Mouse (Mus musculus) CH12.LX (cell line): ENCODE data around the gene Scnn1a. TPM values are rescaled to one million over a fixed set of nuclear protein-coding genes. Genes with fewer than 3 reads are reported as not detected.

Experiments
- DNase-seq: peaks from one replicate; pipeline ENCODE4 v3.0.0-alpha.2; 2013; ENCODE audit errors: extremely low read depth
- H3K27ac ChIP-seq: 2 replicates; pipeline ENCODE4 v1.5.1; 2012; ENCODE audit warnings: low read depth, mild to moderate bottlenecking, control low read depth, moderate library complexity; ENCODE audit not compliant: insufficient read depth
- H3K27me3 ChIP-seq: replicated peaks from 2 replicates; pipeline ENCODE3; 2012; ENCODE audit warnings: inconsistent platforms
- H3K36me3 ChIP-seq, 2 experiments: replicated peaks in 1 of 2; 2 replicates each; pipeline versions ENCODE3 to v1.6.1; 2012; ENCODE audit warnings: inconsistent platforms in 1 of 2, low read length in 1 of 2, mild to moderate bottlenecking in 1 of 2, mixed read lengths in 1 of 2, moderate library complexity in 1 of 2; ENCODE audit not compliant: control insufficient read depth in 1 of 2, insufficient read depth in 1 of 2
- H3K4me1 ChIP-seq, 2 experiments: 2 replicates each; pipeline ENCODE4 v1.6.1; 2012; ENCODE audit warnings: inconsistent platforms in 1 of 2, moderate library complexity in 1 of 2; ENCODE audit not compliant: insufficient read depth in 2 of 2, control insufficient read depth in 1 of 2
- H3K4me2 ChIP-seq: 2 replicates; pipeline ENCODE4 v1.6.1; 2012; ENCODE audit warnings: low read depth, mild to moderate bottlenecking, control low read depth; ENCODE audit not compliant: poor library complexity, insufficient read depth, severe bottlenecking
- H3K4me3 ChIP-seq, 3 experiments: fragments of 150-350 bp in 1 of 3; sonication (generic) in 1 of 3; replicated peaks in 1 of 3; 2 replicates each; pipeline versions ENCODE3 to v1.5.1; 2011 to 2012; ENCODE audit warnings: low read depth in 2 of 3, low read length in 2 of 3, mild to moderate bottlenecking in 2 of 3, moderate library complexity in 2 of 3, control low read depth in 1 of 3, improper control_type of control experiment in 1 of 3, inconsistent platforms in 1 of 3, mixed read lengths in 1 of 3; ENCODE audit not compliant: poor library complexity in 1 of 3
- H3K79me2 ChIP-seq: replicated peaks from 2 replicates; pipeline ENCODE4 v1.6.1; 2012; ENCODE audit warnings: mild to moderate bottlenecking, moderate library complexity; ENCODE audit not compliant: control insufficient read depth, poor library complexity, insufficient read depth, severe bottlenecking; ENCODE audit errors: extremely low read depth
- H3K9ac ChIP-seq: 2 replicates; pipeline ENCODE4 v1.6.1; 2012; ENCODE audit warnings: low read depth, mild to moderate bottlenecking, control low read depth, moderate library complexity; ENCODE audit not compliant: insufficient read depth
- H3K9me3 ChIP-seq: replicated peaks from 2 replicates; pipeline ENCODE3; 2012; ENCODE audit warnings: low read length, inconsistent platforms, mixed read lengths
- CHD1 ChIP-seq: IDR thresholded peaks from 2 replicates; pipeline ENCODE4 v1.6.1; 2012; ENCODE audit warnings: low read depth, low read length, improper control_type of control experiment, inconsistent platforms
- E2F4 ChIP-seq: IDR thresholded peaks from 2 replicates; pipeline ENCODE4 v1.6.1; 2011; ENCODE audit warnings: low read depth, low read length, improper control_type of control experiment; ENCODE audit not compliant: insufficient replicate concordance
- ELF1 ChIP-seq: IDR thresholded peaks from 2 replicates; pipeline ENCODE4 v1.6.1; 2014; ENCODE audit warnings: low read depth, mild to moderate bottlenecking, inconsistent platforms, low read length, improper control_type of control experiment
- ETS1 ChIP-seq: conservative IDR thresholded peaks from 2 replicates; pipeline ENCODE4 v1.6.1; 2012; ENCODE audit warnings: low read depth, mild to moderate bottlenecking, inconsistent platforms, low read length, improper control_type of control experiment, moderate library complexity
- GABPA ChIP-seq: IDR thresholded peaks from 2 replicates; pipeline ENCODE4 v1.6.1; 2012; ENCODE audit warnings: low read depth, low read length, improper control_type of control experiment, inconsistent platforms; ENCODE audit not compliant: insufficient replicate concordance
- HCFC1 ChIP-seq: IDR thresholded peaks from 2 replicates; pipeline ENCODE4 v1.6.1; 2012; ENCODE audit warnings: low read depth, mild to moderate bottlenecking, inconsistent platforms, low read length, improper control_type of control experiment
- IRF4 ChIP-seq: IDR thresholded peaks from 2 replicates; pipeline ENCODE4 v1.6.1; 2014; ENCODE audit warnings: low read depth, mild to moderate bottlenecking, inconsistent platforms, low read length, improper control_type of control experiment
- JUN ChIP-seq: IDR thresholded peaks from 2 replicates; pipeline ENCODE4 v1.6.1; 2011; ENCODE audit warnings: low read depth, mild to moderate bottlenecking, low read length, improper control_type of control experiment, moderate library complexity; ENCODE audit not compliant: insufficient read depth
- MAX ChIP-seq: IDR thresholded peaks from 2 replicates; pipeline ENCODE4 v1.6.1; 2011; ENCODE audit warnings: low read length, improper control_type of control experiment
- MAZ ChIP-seq: IDR thresholded peaks from 2 replicates; pipeline ENCODE4 v1.6.1; 2012; ENCODE audit warnings: low read depth, mild to moderate bottlenecking, inconsistent platforms, low read length, improper control_type of control experiment, moderate library complexity
- MEF2A ChIP-seq: IDR thresholded peaks from 2 replicates; pipeline ENCODE4 v1.6.1; 2014; ENCODE audit warnings: low read depth, mild to moderate bottlenecking, inconsistent platforms, low read length, improper control_type of control experiment, borderline replicate concordance
- MXI1 ChIP-seq: IDR thresholded peaks from 2 replicates; pipeline ENCODE4 v1.6.1; 2011; ENCODE audit warnings: mild to moderate bottlenecking, low read depth, low read length, improper control_type of control experiment
- MYC ChIP-seq: IDR thresholded peaks from 2 replicates; pipeline ENCODE4 v1.6.1; 2011; ENCODE audit warnings: low read depth, mild to moderate bottlenecking, improper control_type of control experiment, low read length
- NRF1 ChIP-seq: IDR thresholded peaks from 2 replicates; pipeline ENCODE4 v1.6.1; 2014; ENCODE audit warnings: low read depth, mild to moderate bottlenecking, inconsistent platforms, low read length, improper control_type of control experiment, moderate library complexity
- PAX5 ChIP-seq: IDR thresholded peaks from 2 replicates; pipeline ENCODE4 v1.6.1; 2012; ENCODE audit warnings: low read length, inconsistent platforms, mixed read lengths
- POLR2A ChIP-seq: IDR thresholded peaks from 2 replicates; pipeline ENCODE4 v1.6.1; 2011; ENCODE audit warnings: low read depth, mild to moderate bottlenecking, improper control_type of control experiment, low read length
- POLR2AphosphoS2 ChIP-seq: IDR thresholded peaks from 2 replicates; pipeline ENCODE4 v1.6.1; 2011; ENCODE audit warnings: low read depth, low read length, improper control_type of control experiment
- RCOR1 ChIP-seq: conservative IDR thresholded peaks from 2 replicates; pipeline ENCODE4 v1.6.1; 2012; ENCODE audit warnings: low read depth, mild to moderate bottlenecking, inconsistent platforms, low read length, improper control_type of control experiment
- USF2 ChIP-seq: conservative IDR thresholded peaks from 2 replicates; pipeline ENCODE4 v1.6.1; 2011; ENCODE audit warnings: low read depth, low read length, improper control_type of control experiment
- ZC3H11A ChIP-seq: IDR thresholded peaks from 2 replicates; pipeline ENCODE4 v1.6.1; 2012; ENCODE audit warnings: low read depth, mild to moderate bottlenecking, inconsistent platforms, low read length, improper control_type of control experiment
- ZKSCAN1 ChIP-seq: IDR thresholded peaks from 2 replicates; pipeline ENCODE4 v1.6.1; 2012; ENCODE audit warnings: low read depth, inconsistent platforms, low read length, improper control_type of control experiment, borderline replicate concordance
- ZNF384 ChIP-seq: IDR thresholded peaks from 2 replicates; pipeline ENCODE4 v1.6.1; 2012; ENCODE audit warnings: low read depth, low read length, improper control_type of control experiment, inconsistent platforms
- dilution Hi-C: fragments of 300-500 bp; cut with MboI; formaldehyde crosslinking; loops from 2 replicates; pipeline ENCODE4 v1.14.3; 2020; ENCODE audit warnings: low sequenced_read_pairs; ENCODE audit not compliant: extremely low pct_unique_long_range_greater_than_20kb, extremely low pct_ligation_motif_present
- in situ Hi-C: fragments of 300-500 bp; cut with MboI; formaldehyde crosslinking; loops from 3 replicates; pipeline ENCODE4 v1.14.3; 2019; ENCODE audit warnings: low sequenced_read_pairs, low pct_ligation_motif_present, low pct_unique_long_range_greater_than_20kb, mixed read lengths
- polyA plus RNA-seq: library from polyadenylated mRNA; unstranded; fragments of >175 nt; gene quantifications from 2 replicates; pipeline ENCODE4 v1.2.1, GENCODE M21; 2012; ENCODE audit warnings: low read depth; ENCODE audit not compliant: insufficient read length
- total RNA-seq, 2 experiments: library from RNA; depleted of rRNA; stranded (reverse); fragments of 300-350 nt in 1 of 2; fragments of >200 nt in 1 of 2; gene quantifications; 2 replicates each; pipeline ENCODE4 v1.2.3; 2012 to 2014

The Scnn1a gene
- total and polyA plus RNA-seq, 3 experiments, result not detected

DNA sequence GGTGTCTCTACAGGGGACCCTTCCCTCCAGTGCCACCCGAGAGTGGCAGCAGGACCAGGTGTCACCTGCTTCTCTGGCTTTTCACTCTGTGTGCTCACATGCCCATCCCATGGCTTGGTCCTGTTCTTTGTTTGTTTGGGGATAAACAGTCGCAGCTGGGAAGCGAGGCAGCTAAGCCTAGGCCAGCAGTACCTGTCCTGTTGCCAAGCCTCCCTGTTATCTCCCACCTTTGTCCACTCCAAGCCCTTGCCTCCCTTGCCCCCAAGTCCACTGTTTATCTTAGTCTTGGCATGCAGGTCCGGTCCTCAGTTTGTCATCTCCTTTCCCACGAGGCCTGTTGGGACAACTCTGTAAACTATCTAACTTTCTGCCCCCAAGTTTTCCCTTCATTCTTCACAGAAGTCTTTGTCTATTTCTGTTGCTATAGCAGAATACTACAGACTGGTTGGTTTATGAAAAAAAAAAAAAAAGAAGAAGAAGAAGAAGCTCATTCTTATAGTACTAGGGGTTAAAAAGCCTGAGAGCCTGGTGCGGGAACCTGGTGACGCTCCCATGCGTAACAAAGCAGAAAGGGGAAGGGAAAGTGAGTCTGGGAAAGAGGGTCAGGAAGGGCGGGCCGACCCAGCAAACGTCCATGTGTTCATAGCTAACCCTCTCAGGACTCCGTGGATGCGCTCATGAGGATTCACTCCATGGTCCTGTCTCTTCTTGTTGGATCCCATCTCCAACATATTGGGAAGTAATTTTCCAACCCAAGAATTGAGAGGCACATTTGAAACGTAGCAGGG lies 12.8 kb downstream of the Scnn1a start (continued):
- TF ChIP-seq JUN, result no peak
- TF ChIP-seq IRF4, result no peak

DNA sequence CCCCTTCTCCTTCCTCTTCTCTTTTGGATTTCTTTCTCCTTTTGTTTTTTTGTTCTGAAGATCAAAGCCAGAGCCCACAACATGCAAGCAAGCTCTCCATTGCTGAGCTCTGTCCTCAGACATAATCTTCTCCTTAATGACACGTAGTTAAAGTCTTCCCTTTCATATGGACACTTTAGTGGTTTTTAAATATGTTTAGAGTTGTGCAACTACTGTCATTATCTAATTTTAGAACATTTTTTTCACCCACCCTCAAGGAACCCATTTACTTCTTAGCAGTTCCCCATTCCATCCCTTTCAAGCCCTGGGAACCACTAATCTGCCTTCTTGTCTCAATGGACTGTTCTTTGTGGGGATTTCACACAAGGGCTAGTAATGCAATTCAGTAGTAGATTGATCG lies 13.9 kb downstream of the Scnn1a start:
- TF ChIP-seq E2F4 (no peak), MAZ (no peak), POLR2AphosphoS2 (no peak), POLR2A (no peak), MAX (no peak), HCFC1 (no peak), ZKSCAN1 (no peak), GABPA (no peak)
- Histone ChIP-seq H3K79me2 (no peaks in the 10 kb centered on the region), H3K27ac (no peak overlapping the region), H3K4me1 (no peaks in the 10 kb centered on the region), H3K4me3 (no peak overlapping the region), H3K27me3 (peaks cover 91% of the 10 kb centered on the region), H3K9me3 (no peaks in the 10 kb centered on the region), H3K9ac (no peak overlapping the region), H3K36me3 (no peaks in the 10 kb centered on the region), H3K4me2 (no peak overlapping the region)
- DNase-seq, result no peak
- in situ Hi-C loops, result no loop called here
- dilution Hi-C loops, result no loop called here

DNA sequence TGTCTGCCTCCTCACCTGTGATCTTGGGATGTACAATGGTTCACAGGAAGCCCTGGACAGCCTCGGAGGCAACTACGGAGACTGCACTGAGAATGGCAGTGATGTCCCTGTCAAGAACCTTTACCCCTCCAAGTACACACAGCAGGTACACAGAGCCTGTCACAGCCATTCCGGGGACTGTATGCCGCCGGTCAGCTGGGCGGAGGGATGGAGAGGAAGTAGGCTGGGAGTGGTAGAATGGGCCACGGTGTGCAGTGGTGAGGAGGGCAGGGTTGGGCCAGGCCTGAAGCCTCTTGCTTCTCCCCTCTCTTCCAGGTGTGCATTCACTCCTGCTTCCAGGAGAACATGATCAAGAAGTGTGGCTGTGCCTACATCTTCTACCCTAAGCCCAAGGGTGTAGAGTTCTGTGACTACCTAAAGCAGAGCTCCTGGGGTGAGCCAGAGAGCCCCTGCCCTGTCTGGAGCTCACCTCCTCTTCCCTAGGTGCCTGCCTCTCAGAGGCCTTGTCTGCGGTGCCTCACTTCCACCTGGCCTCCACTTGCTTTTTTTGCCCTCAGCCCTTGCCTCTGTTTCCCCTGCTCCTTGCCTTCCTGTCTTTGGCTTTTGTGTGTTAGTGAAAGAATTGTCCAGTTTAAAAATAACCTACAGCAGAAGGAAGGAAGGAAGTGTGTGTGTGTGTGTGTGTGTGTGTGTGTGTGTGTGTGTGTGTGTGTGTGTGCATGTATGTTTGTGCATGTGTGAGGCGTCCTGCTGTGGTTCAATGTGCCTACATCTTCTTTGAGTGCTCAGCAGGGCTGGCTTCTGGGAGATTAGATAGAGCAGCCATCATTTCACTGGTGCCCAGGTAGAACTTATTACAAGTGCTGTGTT lies 18.6 kb downstream of the Scnn1a start:
- Histone ChIP-seq H3K9me3 (no peaks in the 10 kb centered on the region), H3K27ac (no peak overlapping the region), H3K4me1 (no peaks in the 10 kb centered on the region), H3K27me3 (peaks cover 89% of the 10 kb centered on the region), H3K9ac (no peak overlapping the region), H3K4me3 (no peak overlapping the region), H3K79me2 (no peaks in the 10 kb centered on the region), H3K36me3 (no peaks in the 10 kb centered on the region), H3K4me2 (no peak overlapping the region)
- dilution Hi-C loops (no loop called here), in situ Hi-C loops (no loop called here)
- TF ChIP-seq HCFC1, result no peak
- no peak for TF ChIP-seq RCOR1
- no peak for TF ChIP-seq MEF2A
- TF ChIP-seq CHD1, result no peak
- TF ChIP-seq MYC, result no peak
- no peak for TF ChIP-seq ELF1
- no peak for TF ChIP-seq ZNF384
- no peak for TF ChIP-seq ETS1
- no peak for TF ChIP-seq ZC3H11A
- TF ChIP-seq E2F4, result no peak
- no peak for TF ChIP-seq USF2
- TF ChIP-seq PAX5, result no peak
- TF ChIP-seq MXI1, result no peak
- no peak for TF ChIP-seq NRF1
- DNase-seq, result no peak
